8 mouse cellular contexts compared by ENCODE assay signal in genomic region chr7:12897655-12898410, GRCm38 (mm10). TPM values are rescaled to one million over a fixed set of nuclear protein-coding genes. Genes with fewer than 3 reads are reported as not detected.
DNase-seq lines count a peak whose midpoint lies in the region; ATAC-seq lines count a peak whose summit lies in the region.

TSS of gene Zscan22 (plus strand) at chr7:12897815.

- H3K4me1 ChIP-seq in hindbrain, embryonic 16.5 days (ENCODE audit: control insufficient read depth, insufficient read depth, low read depth, low read length), result peaks cover 5% of the 10 kb centered on the region

- no peaks in the 10 kb centered on the region for H3K27me3 ChIP-seq in hindbrain, embryonic 16.5 days (replicated peaks; ENCODE audit: control insufficient read depth, insufficient read depth, low read length)

- H3K9ac ChIP-seq in hindbrain, embryonic 16.5 days (ENCODE audit: low read depth, low read length), result peak within 1 kb of the TSS; percentile 68

- H3K36me3 ChIP-seq in hindbrain, embryonic 16.5 days (ENCODE audit: control insufficient read depth, insufficient read depth, low read length), result no peaks in the 10 kb centered on the region
- H3K36me3 ChIP-seq in macrophage (ENCODE audit: inconsistent target), result no peaks in the 10 kb centered on the region

- peak; percentile 99 for ATAC-seq in hindbrain, embryonic 16.5 days

- peak within 1 kb of the TSS; percentile 31 for H3K4me2 ChIP-seq in hindbrain, embryonic 16.5 days (ENCODE audit: low read length)

- no peaks in the 10 kb centered on the region for H3K9me3 ChIP-seq in hindbrain, embryonic 16.5 days (ENCODE audit: control insufficient read depth, low read length)

- H3K79me2 ChIP-seq in macrophage (ENCODE audit: inconsistent target), result peaks cover 41% of the 10 kb centered on the region

- peak within 1 kb of the TSS; percentile 69 for H3K4me3 ChIP-seq in hindbrain, embryonic 16.5 days (ENCODE audit: low read length)
- H3K4me3 ChIP-seq in macrophage (ENCODE audit: inconsistent target), result peak within 1 kb of the TSS; percentile 89

- 5% methylated on average over 36 of the region's 36 CpGs for WGBS in hindbrain, embryonic 16.5 days
- 8% methylated on average over 31 of the region's 36 CpGs for WGBS in macrophage (ENCODE audit: missing documents)

- no peak within 1 kb of the TSS for H3K27ac ChIP-seq in hindbrain, embryonic 16.5 days (ENCODE audit: low read depth, low read length)
- 0 out of 2 replicates have a peak within 1 kb of the TSS, but pooled peaks have one; percentile 13 for H3K27ac ChIP-seq in macrophage

- DNase-seq in WW6 (ENCODE audit: low read depth, low spot score), result peak; percentile 72
- DNase-seq in cerebellum, postnatal 4 days (ENCODE audit: low spot score in 2 of 2), result peak; percentile 73 to 83
- peak; percentile 96 for DNase-seq in gastrocnemius, adult 18-20 months (ENCODE audit: low spot score)
- peak; percentile 94 to 96 for DNase-seq in left cerebral cortex, adult 18-20 months (ENCODE audit: low spot score in 2 of 2)
- DNase-seq in right cerebral cortex, adult 18-20 months, result peak; percentile 97
- DNase-seq in urinary bladder, postnatal 10 days (ENCODE audit: low spot score), result peak; percentile 69

RNA-seq across cellular contexts. Expression of gene Zscan22, which starts in this region (rescaled TPM):
- total RNA-seq in gastrocnemius, adult 18-20 months (2021), result 1 to 10 TPM; 2.8 to 3.4 TPM
- 10.4 and 13.1 TPM in 2 replicates for polyA plus RNA-seq in hindbrain, embryonic 16.5 days (2015; fragmentation: Nextera tagmentation; extraction: Ambion mirVana)
- total RNA-seq in left cerebral cortex, adult 18-20 months (2021), result 10 to 100 TPM; 15.7 to 16.2 TPM
- total RNA-seq in macrophage (2018; cell fraction: chromatin; rRNA removed), result 10 to 100 TPM in 3 of 26 experiments, 1 to 10 TPM in 23; 1.2 to 14.3 (median 3.6) TPM
- 1 to 10 TPM; 1.4 to 7.9 (median 6.0) TPM for total RNA-seq in macrophage (2018; cell fraction: cytosol; rRNA removed)
- 10 to 100 TPM in 3 of 26 experiments, 1 to 10 TPM in 23; 1.2 to 18.9 (median 3.6) TPM for total RNA-seq in macrophage (2018; cell fraction: nucleus; rRNA removed)
- polyA plus RNA-seq in macrophage (2018), result 5.2 to 9.0 TPM (median 7.8 TPM) in 3 replicates
